Mouse (Mus musculus): ENCODE data around the gene Gpr141. TPM values are rescaled to one million over a fixed set of nuclear protein-coding genes. Genes with fewer than 3 reads are reported as not detected.
A peak's percentile ranks its signal among the peaks of the same experiment; 100 is the strongest.

The Gpr141 gene
- total and polyA plus RNA-seq, 3 experiments, result 0.45 to 0.63 TPM; not detected in 1

DNA sequence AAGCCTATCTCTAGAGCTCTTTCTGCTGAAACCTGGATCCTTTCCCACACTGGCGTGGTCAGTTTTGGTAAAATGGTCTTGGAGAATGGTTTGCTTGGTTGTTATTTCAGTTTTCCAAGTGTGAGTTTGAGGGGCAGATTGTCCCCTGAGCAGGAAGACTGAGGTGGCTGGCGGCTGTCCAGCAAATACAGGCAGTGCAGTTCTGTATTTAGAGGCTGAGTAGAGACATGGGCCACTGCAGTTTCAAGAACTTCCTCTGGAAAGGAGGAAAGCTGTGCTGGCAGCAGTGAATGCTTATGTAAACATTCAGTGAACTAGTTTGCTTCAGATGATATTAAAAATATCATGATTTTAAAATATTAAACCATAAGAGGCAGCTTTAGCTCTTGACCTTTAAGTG is 93.2 kb downstream of the Gpr141 start:
- DNase-seq, result peak; percentile 2

DNA sequence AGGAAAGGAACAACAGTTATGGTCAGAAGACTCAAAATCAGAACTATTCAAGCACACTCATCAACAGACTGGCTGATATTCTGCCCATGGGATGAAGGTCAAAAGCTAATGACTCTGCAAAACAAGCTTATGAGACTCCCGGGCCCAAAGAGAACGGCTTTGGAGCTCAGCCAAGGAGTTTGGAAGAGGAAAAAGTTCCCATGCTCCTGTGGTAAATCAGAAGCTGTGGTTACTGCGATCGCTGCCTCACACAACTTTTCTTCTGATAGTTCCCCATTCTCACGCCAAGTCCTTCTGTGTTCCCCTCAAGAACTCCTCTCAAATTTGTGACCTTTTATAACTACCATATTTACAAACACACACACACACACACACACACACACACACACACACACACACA is 105.1 kb downstream of the Gpr141 start:
- peak; percentile 55 for DNase-seq

DNA sequence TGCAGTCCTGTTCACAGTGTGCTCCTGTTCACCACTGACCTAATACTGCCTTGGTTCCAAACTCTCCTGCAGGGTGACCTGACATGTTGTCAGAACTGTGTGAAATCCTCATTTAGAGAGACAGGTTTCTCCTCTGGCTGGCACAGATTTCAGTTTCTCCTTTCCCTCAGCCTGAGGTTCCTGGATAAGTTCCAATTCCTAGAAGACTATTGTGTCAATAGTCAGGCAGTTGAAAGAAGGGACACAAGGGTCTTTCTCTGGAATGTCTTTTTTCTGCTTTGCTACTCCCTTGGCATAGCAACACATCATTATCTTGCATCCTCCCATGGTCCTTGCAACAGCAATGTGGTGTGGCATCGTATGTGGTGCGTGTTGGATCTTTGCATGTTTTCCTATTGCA is 106.9 kb downstream of the Gpr141 start:
- no peak for DNase-seq

DNA sequence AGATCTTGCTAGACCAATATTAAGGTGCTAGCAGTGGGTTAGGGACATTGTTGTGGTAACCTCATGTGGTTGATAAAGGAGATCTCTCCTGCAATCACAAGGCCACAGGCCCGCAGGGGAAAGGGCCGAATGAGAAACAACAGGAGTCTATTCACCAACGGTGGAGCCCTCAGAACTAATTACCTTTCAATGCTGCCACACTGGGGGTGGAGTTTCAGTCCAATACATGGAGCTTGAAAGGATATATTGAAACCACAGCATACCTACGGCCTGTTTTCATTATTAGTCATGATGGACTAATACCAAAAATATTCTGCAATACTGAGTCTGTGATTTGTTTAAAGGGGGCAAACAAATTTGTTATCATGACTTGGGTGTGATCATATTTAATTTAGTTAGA is 120.3 kb downstream of the Gpr141 start:
- DNase-seq, result no peak

DNA sequence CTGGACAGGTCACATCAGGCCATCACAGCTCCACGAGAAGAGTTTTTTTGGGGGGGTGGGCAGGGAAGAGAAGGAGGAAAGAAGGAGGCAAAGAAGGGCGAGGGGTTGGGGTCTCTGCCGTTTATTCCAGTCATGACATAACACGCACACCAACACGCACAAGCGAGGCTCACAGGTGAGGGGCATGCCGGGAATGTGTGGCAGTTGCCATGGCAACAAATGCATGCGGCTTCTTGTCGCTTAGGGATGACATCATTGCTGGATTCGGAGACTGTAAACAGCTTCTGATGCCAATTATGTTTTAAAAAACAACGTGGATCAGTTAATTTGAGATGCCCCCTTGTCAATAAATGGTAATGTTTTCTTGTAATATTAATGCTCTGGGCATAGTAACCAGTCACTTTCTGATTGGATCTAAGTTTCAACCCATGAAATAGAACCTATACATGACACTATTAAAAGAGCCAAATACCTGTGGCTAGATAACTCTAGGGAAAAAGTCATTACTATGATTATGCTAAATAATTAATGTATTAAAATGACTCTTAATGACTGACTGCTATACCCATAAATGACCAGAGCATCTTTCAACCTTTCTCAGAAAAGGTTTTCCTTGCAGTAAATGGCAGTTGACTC is 122.5 kb downstream of the Gpr141 start:
- DNase-seq, result no peak

DNA sequence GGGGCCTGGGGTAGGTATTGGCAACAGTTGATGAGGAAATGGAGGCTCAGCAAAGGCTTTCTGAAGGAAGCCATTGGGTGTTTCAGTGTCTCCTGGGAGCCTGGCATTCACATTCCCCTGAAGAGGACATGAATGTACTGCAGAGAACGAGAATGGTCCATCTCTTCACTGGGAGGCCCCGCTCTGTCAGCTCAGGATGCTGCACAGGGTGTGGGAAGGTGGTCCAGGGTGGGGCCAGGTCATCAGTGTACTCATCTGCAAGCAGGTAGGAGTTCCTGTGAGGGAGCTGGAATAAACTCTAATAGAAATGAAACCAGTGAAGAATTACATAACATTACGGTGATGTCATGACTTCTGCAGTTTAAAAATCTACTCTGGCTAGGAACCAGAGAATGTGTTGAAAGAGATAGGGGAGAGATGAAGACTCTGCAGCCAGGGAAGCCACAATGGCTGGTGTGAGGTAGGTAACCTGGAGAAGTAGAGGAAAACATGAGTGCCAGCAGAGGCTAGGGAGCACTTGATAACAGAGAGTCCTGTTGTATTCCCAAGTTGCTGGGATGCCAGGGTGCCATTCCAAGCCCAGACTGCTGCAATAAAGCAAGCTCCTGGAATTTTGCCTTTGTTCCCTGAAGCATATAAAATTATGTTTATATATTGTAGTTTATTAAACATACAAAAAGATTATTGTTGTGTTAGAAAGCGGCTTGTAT is 123.2 kb downstream of the Gpr141 start:
- DNase-seq, result peak; percentile 9

Other genes with a start within 250 kb of the Gpr141 start
- gene Epdr1, start 204.3 kb downstream of the Gpr141 start, total RNA-seq (2021), result 10 to 100 TPM; 21.5 to 30.5 TPM
- gene Epdr1, start 204.3 kb downstream of the Gpr141 start, polyA plus RNA-seq (2012; rRNA removed), result 48.3 and 51.6 TPM in 2 replicates
- gene Sfrp4, start 201.2 kb downstream of the Gpr141 start, total RNA-seq (2021), result 1 to 10 TPM; 4.5 to 5.0 TPM
- 3.9 and 4.7 TPM in 2 replicates for gene Sfrp4, start 201.2 kb downstream of the Gpr141 start, polyA plus RNA-seq (2012; rRNA removed)
- gene Nme8, start 126.5 kb downstream of the Gpr141 start, total RNA-seq (2021), result not detected
- gene Nme8, start 126.5 kb downstream of the Gpr141 start, polyA plus RNA-seq (2012; rRNA removed), result not detected in 2 replicates

All from adrenal gland, adult 2 months (tissue).